In the genomic region with DNA sequence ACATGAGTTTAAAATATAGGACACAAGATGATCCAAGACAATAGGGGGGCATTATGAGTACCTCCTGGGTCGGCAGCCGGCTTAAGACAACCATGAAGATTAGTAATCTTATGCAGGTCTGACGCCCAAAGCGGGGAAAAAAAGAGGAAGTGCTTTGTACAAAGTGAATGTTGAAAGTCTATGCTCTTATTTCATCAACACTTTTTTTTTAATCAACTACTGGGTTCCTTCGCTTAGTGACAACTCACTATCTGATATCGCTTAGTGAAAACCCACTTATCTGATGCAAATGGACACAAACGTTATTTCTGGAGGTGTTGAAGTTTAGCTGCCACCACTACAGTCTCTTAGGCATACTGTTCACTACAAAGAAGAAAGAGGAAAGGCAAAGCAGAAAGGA, we compare ENCODE assay signal across 22 mouse cellular contexts.
A peak's percentile ranks its signal among the peaks of the same experiment; 100 is the strongest.
DNase-seq lines count a peak whose midpoint lies in the region; ATAC-seq and TF ChIP-seq lines count a peak whose summit lies in the region.
"Had no signal": no experiment of that assay in that cellular context is flagged by ENCODE, and none has a peak within 500 bp of the region (broad histone marks: within the 10 kb centered on the region; RNA-seq: fewer than 3 reads in every experiment).

No protein-coding gene starts in this region.

- H3K4me2 ChIP-seq in midbrain, embryonic 15.5 days: no peak overlapping the region
- H3K4me2 ChIP-seq: embryonic facial prominence, embryonic 12.5 days; embryonic facial prominence, embryonic 15.5 days; heart, embryonic 11.5 days; hindbrain, embryonic 12.5 days; intestine, embryonic 15.5 days had no signal

- TF ChIP-seq RAD21 in MEL (IDR thresholded peaks at IDR 0.05; ENCODE audit: low read depth, low read length): no peak

- peak; percentile 79 for ATAC-seq in megakaryocyte, adult 5-6 weeks (ENCODE audit: poor library complexity, severe bottlenecking)
- ATAC-seq in midbrain, embryonic 15.5 days (replicated peaks): no peak
- ATAC-seq: forebrain, embryonic 16.5 days; hindbrain, embryonic 16.5 days; intestine, embryonic 15.5 days; Patski had no signal

- peak; percentile 64 to 77; a peak in 3 of 4 replicates for TF ChIP-seq EP300 in MEL (IDR thresholded peaks at IDR 0.05; ENCODE audit: low read depth in 1 of 2, low read length in 2 of 2)

- H3K36me3 ChIP-seq in MEL (ENCODE audit: control insufficient read depth in 1 of 2, insufficient read depth in 2 of 2, low read length in 2 of 2): peaks cover 0 to 25% of the 10 kb centered on the region in 2 experiments; a peak in 2 of 4 replicates
- H3K36me3 ChIP-seq in midbrain, embryonic 15.5 days (replicated peaks): no peaks in the 10 kb centered on the region
- H3K36me3 ChIP-seq: embryonic facial prominence, embryonic 12.5 days; embryonic facial prominence, embryonic 15.5 days; hindbrain, embryonic 12.5 days; intestine, embryonic 15.5 days had no signal

- no peaks in the 10 kb centered on the region for H3K9me3 ChIP-seq in MEL (replicated peaks; ENCODE audit: insufficient read depth, low read length)
- H3K9me3 ChIP-seq in midbrain, embryonic 15.5 days: no peaks in the 10 kb centered on the region
- H3K9me3 ChIP-seq: embryonic facial prominence, embryonic 12.5 days; embryonic facial prominence, embryonic 15.5 days; hindbrain, embryonic 12.5 days; intestine, embryonic 15.5 days had no signal

- H3K9ac ChIP-seq in MEL (ENCODE audit: control insufficient read depth, low read depth, low read length, poor library complexity, severe bottlenecking): peak overlapping the region; percentile 23
- H3K9ac ChIP-seq in midbrain, embryonic 15.5 days: no peak overlapping the region
- H3K9ac ChIP-seq: embryonic facial prominence, embryonic 12.5 days; embryonic facial prominence, embryonic 15.5 days; hindbrain, embryonic 12.5 days; intestine, embryonic 15.5 days had no signal

- peaks cover 19 to 32% of the 10 kb centered on the region in 2 experiments for H3K4me1 ChIP-seq in MEL (ENCODE audit: control insufficient read depth in 1 of 2, insufficient read depth in 2 of 2, low read length in 2 of 2)
- H3K4me1 ChIP-seq in midbrain, embryonic 15.5 days: no peaks in the 10 kb centered on the region
- H3K4me1 ChIP-seq: embryonic facial prominence, embryonic 12.5 days; embryonic facial prominence, embryonic 15.5 days; hindbrain, embryonic 12.5 days; intestine, embryonic 15.5 days had no signal

- peak overlapping the region; percentile 2 to 26; a peak in 1 of 4 replicates for H3K4me3 ChIP-seq in MEL (ENCODE audit: control insufficient read depth in 1 of 2, insufficient read depth in 1 of 2, low read depth in 2 of 2, low read length in 2 of 2)
- H3K4me3 ChIP-seq in midbrain, embryonic 15.5 days: no peak overlapping the region
- H3K4me3 ChIP-seq: embryonic facial prominence, embryonic 12.5 days; embryonic facial prominence, embryonic 15.5 days; hindbrain, embryonic 12.5 days; intestine, embryonic 15.5 days had no signal

- TF ChIP-seq POLR2A in MEL (IDR thresholded peaks at IDR 0.05; ENCODE audit: control insufficient read depth in 1 of 2, insufficient read depth in 1 of 2, low read depth in 1 of 2, low read length in 2 of 2, poor library complexity in 1 of 2): no peak

- DNase-seq in A20 (ENCODE audit: low read depth, low spot score): peak; percentile 27
- peak; percentile 85 for DNase-seq in MEL (ENCODE audit: low read depth, low spot score)
- no peak for DNase-seq in ovary, adult 18-20 months (ENCODE audit: low spot score)
- DNase-seq in lung, postnatal 4 days: no peak
- DNase-seq: adrenal gland, postnatal 14 days; B cell, adult 2 months; cerebellum, adult 11 months; cerebellum, adult 2 months; cerebellum, adult 9-11 months; cerebellum, postnatal 25 days; gastrocnemius, postnatal 10 days; gastrocnemius, postnatal 36 days had no signal

- peak overlapping the region; percentile 71 for H3K27ac ChIP-seq in MEL (ENCODE audit: control insufficient read depth, low read depth, low read length)
- no peak overlapping the region for H3K27ac ChIP-seq in midbrain, embryonic 15.5 days
- H3K27ac ChIP-seq: embryonic facial prominence, embryonic 12.5 days; embryonic facial prominence, embryonic 15.5 days; hindbrain, embryonic 12.5 days; intestine, embryonic 15.5 days had no signal

- H3K27me3 ChIP-seq in MEL (ENCODE audit: control insufficient read depth in 1 of 2, insufficient read depth in 2 of 2, low read length in 2 of 2): no peaks in the 10 kb centered on the region
- H3K27me3 ChIP-seq in midbrain, embryonic 15.5 days (replicated peaks): no peaks in the 10 kb centered on the region
- H3K27me3 ChIP-seq: embryonic facial prominence, embryonic 12.5 days; embryonic facial prominence, embryonic 15.5 days; hindbrain, embryonic 12.5 days; intestine, embryonic 15.5 days; Patski had no signal

- 86% methylated on average over 7 of the region's 7 CpGs for WGBS in midbrain, embryonic 15.5 days

- no peak for TF ChIP-seq CTCF in MEL (IDR thresholded peaks at IDR 0.05 in 2 of 3, conservative IDR thresholded peaks at IDR 0.05 in 1 of 3; ENCODE audit: control insufficient read depth in 1 of 3, insufficient read depth in 1 of 3, low read depth in 2 of 3, low read length in 3 of 3, poor library complexity in 1 of 3, severe bottlenecking in 1 of 3)

- H3K79me2 ChIP-seq in MEL (ENCODE audit: control insufficient read depth, insufficient read depth, low read length, poor library complexity): no peaks in the 10 kb centered on the region

TF ChIP-seq in MEL, 35 proteins besides CTCF, POLR2A, EP300 and RAD21:
- TF ChIP-seq NELFE (IDR thresholded peaks at IDR 0.05; ENCODE audit: low read depth, low read length) (no peak), GATA1 (IDR thresholded peaks at IDR 0.05; ENCODE audit: low read depth, low read length) (peak; percentile 71), ELF1 (IDR thresholded peaks at IDR 0.05; ENCODE audit: low read depth, low read length) (no peak), MYC (IDR thresholded peaks at IDR 0.05; ENCODE audit: low read depth, low read length) (0 out of 2 replicates have a peak, but pooled peaks have one; percentile 31), TAL1 (IDR thresholded peaks at IDR 0.05; ENCODE audit: low read length) (no peak), KAT2A (conservative IDR thresholded peaks at IDR 0.05; ENCODE audit: low read depth, low read length) (peak; percentile 34; the same call in 1 of the 2 replicates), CHD2 (IDR thresholded peaks at IDR 0.05; ENCODE audit: low read length) (no peak), ZNF384 (IDR thresholded peaks at IDR 0.05; ENCODE audit: low read depth, low read length) (peak; percentile 93), SMC3 (IDR thresholded peaks at IDR 0.05; ENCODE audit: low read depth, low read length) (no peak), HCFC1 (IDR thresholded peaks at IDR 0.05; ENCODE audit: low read depth, low read length) (no peak), ZC3H11A (IDR thresholded peaks at IDR 0.05; ENCODE audit: low read depth, low read length) (no peak), SIN3A (IDR thresholded peaks at IDR 0.05; ENCODE audit: low read length) (no peak), RCOR1 (IDR thresholded peaks at IDR 0.05; ENCODE audit: low read depth, low read length) (peak; percentile 29; the same call in 1 of the 2 replicates), POLR2AphosphoS5 (IDR thresholded peaks at IDR 0.05; ENCODE audit: borderline replicate concordance, low read depth, low read length) (no peak), GABPA (IDR thresholded peaks at IDR 0.05; ENCODE audit: low read depth, low read length) (no peak), USF2 (IDR thresholded peaks at IDR 0.05; ENCODE audit: borderline replicate concordance in 1 of 2, insufficient read depth in 1 of 2, low read depth in 1 of 2, low read length in 2 of 2) (no peak), TCF12 (IDR thresholded peaks at IDR 0.05; ENCODE audit: low read depth, low read length) (0 out of 2 replicates have a peak, but pooled peaks have one; percentile 46), ZMIZ1 (IDR thresholded peaks at IDR 0.05; ENCODE audit: low read depth, low read length) (no peak), MEF2A (IDR thresholded peaks at IDR 0.05; ENCODE audit: extremely low read depth, insufficient replicate concordance, low read depth, low read length, poor library complexity, severe bottlenecking) (no peak), UBTF (IDR thresholded peaks at IDR 0.05; ENCODE audit: borderline replicate concordance, insufficient read depth, low read depth, low read length) (no peak), POLR2AphosphoS2 (IDR thresholded peaks at IDR 0.05; ENCODE audit: low read length) (no peak), USF1 (IDR thresholded peaks at IDR 0.05; ENCODE audit: low read depth, low read length) (no peak), JUND (IDR thresholded peaks at IDR 0.05; ENCODE audit: low read depth, low read length) (no peak), BHLHE40 (IDR thresholded peaks at IDR 0.05; ENCODE audit: borderline replicate concordance, low read depth, low read length) (no peak), TBP (IDR thresholded peaks at IDR 0.05; ENCODE audit: low read depth, low read length) (no peak), ETS1 (IDR thresholded peaks at IDR 0.05; ENCODE audit: low read depth, low read length) (peak; percentile 68; the same call in 1 of the 2 replicates)

Comparison
In these comparisons a context has a peak if more than half of its experiments do, and no peak if none do; other contexts are left out.
1. DNase-seq: peak in A20 (single experiment) and MEL (single experiment); none in ovary, adult 18-20 months (single experiment) and lung, postnatal 4 days (0 of 2).